Mouse (Mus musculus): Measurements from ENCODE around the gene Efcab5. TPM values are rescaled to one million over a fixed set of nuclear protein-coding genes. Genes with fewer than 3 reads are reported as not detected.

Efcab5 gene
- polyA plus RNA-seq (2015; fragmentation: Illumina TruSeq; extraction: RNeasy Lipid Tissue Mini Kit (QIAGEN cat#74804); ENCODE audit: low read depth, low replicate concordance), result 1.5 TPM

DNA sequence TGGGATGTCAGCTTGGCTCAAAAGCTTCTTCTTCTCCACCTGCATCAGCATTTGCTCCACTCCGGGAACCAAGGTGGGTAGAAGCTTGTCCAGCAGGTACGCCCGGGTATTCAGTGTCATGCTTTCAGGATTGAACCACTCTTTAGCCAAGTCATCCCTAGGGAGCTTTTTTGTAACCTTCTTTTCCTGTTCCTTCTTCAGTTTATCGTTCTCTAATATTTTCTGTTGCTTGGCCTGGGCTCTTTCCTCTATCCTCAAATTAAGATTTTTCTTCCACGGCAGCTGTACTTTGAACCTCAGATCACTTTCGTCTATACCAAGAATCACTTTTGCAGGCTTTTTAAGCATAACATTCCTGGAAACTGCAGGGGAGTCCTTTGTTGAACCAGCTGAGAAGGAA, at the start of gene Efcab5:
TSS of gene Efcab5 (minus strand) at position 101 of the 400 bp plus-strand sequence.

DNA sequence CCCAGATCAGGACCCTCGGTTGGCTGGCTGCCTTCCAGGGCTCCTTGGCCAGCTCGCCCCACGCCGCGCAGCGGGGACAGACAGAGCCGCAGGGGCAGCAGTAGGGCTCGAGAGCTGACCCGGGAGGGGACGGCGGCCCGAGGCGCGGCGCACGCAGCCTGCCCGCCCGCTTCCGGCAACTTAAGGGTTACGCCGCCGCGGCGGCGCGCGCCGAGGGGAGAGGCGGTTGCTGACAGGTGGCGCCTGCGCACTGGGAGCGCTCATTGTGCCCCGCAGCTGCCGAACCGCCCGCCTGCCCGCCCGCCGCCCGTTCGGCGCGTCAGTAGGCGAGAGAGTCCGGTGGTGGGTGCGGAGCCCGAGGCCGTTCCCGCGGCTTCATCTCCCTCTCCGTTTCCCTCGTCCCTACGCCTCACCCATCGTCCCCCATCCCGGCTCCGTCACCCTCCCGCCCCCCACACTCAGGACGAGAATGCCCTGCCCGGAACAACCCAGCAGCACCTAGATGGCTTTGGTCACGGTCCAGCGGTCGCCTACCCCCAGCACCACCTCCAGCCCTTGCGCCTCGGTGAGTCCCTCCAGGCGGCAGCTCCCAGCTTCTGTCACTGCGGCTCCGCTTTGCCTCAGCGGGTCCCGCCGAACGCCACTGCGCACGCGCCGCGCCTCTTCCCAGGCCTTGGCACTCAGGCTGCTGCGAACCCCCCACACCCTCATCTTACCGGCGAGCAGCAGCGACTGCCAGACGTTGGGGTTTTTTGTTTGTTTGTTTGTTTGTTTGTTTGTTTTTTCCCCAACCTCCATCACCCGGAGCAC, 27.4 kb upstream of the Efcab5 start, which contains the start of gene Ssh2:
TSS of gene Ssh2 (plus strand) at position 337 of the 810 bp plus-strand sequence.

DNA sequence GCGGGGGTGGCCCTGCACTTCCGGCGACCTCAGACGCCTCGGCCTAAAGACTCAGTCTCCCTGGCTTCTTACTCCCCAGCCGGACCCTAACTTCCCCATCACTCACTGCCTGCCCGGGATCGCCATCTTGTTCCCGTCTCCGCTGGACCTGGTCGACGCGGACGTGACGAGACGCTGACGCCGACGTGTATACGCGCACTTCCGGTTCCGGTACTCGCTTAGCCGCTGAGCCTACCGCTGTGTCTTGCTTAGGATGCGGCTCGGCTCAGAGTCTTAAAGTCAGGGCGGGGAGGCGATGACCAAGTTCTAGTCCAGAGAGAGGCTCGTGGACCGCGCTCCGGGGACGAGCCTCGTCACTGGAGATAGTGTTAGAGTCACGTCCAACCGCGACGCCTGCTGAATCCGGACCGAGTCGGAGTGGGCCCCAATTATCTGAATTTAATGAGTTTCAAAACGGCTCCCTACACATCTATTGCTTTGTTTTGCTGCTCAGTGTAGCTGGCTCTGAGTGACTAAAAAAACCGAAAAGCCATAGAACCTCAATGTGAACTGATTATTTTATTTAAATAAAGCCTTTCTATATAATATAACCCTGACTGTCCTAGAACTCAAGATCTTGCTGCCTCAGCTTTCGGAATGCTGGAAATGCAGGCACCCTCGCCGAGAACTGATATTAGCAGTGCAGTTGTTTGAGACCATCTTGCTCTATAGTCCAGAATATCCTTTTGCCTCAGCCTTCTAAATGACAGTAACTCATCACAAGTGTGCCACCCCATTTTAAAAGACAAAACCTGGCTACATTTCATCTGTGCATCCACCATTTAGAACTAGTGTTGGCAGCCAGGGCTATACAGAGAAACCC, 110.3 kb downstream of the Efcab5 start, which contains the start of gene Nsrp1:
TSS of gene Nsrp1 (minus strand) at position 163 of the 862 bp plus-strand sequence.

Other genes with a start within 250 kb of the Efcab5 start
- gene Slc6a4, start 190.4 kb downstream of the Efcab5 start, polyA plus RNA-seq (2015; fragmentation: Illumina TruSeq; extraction: RNeasy Lipid Tissue Mini Kit (QIAGEN cat#74804); ENCODE audit: low read depth, low replicate concordance), result 7.6 TPM
- gene Nsrp1, start 110.5 kb downstream of the Efcab5 start, polyA plus RNA-seq (2015; fragmentation: Illumina TruSeq; extraction: RNeasy Lipid Tissue Mini Kit (QIAGEN cat#74804); ENCODE audit: low read depth, low replicate concordance), result 13.8 TPM
- gene Ssh2, start 27.3 kb upstream of the Efcab5 start, polyA plus RNA-seq (2015; fragmentation: Illumina TruSeq; extraction: RNeasy Lipid Tissue Mini Kit (QIAGEN cat#74804); ENCODE audit: low read depth, low replicate concordance), result 11.9 TPM

All from brain, adult 10 weeks (tissue).